Mouse (Mus musculus): ENCODE results near the gene Marcks.

DNA sequence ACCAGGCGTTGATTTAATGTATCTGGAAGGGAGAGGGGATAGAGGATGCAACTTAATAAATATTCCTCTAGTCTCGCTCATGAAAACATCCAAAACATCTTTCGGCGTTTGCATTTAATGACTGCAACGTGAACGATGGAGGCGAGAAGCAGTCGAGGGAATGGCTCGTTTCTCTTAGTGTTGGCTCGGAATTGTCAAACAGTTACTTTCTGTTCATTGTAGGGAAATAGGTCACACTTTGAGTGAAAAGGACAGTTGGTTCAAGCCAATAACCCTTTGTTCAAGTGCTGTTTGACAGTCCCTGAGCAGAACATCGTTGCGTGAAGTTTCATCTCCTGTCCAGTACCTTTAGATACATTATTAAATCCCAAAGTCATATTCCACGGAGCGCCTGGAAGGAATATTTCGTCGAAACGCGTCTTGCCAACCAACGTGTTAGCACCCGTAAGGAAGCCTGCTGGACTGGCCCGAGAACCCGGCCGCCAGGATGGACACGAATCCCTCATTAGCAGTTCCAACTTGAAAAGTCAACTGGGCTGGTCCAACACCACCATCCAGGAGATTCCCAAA lies 1.5 kb upstream of the Marcks start:
- TF ChIP-seq POLR2A (IDR thresholded peaks at IDR 0.05; ENCODE audit: borderline replicate concordance, extremely low read depth, low read depth, low read length) (no peak), CTCF (IDR thresholded peaks at IDR 0.05; ENCODE audit: insufficient read depth, low read length) (no peak)

All from lung, adult 2 months (tissue).